Mouse (Mus musculus) embryonic fibroblast, embryonic 13.5 days (primary cell): ENCODE measurements around the gene Pitpnc1.

Source experiments
- CTCF ChIP-seq: IDR thresholded peaks from 2 replicates; pipeline ENCODE4 v1.5.1; 2011; ENCODE audit warnings: mild to moderate bottlenecking, control low read depth, low read length, moderate library complexity, borderline replicate concordance; ENCODE audit not compliant: insufficient read depth
- POLR2A ChIP-seq: IDR thresholded peaks from 2 replicates; pipeline ENCODE4 v1.6.1; 2011; ENCODE audit warnings: low read depth, mild to moderate bottlenecking, control low read depth, low read length, moderate library complexity

- TF ChIP-seq CTCF: no peak
- no peak for TF ChIP-seq POLR2A
Observed at GRCm38 (mm10) chr11:107323173-107323572, 147.3 kb downstream of the Pitpnc1 start.
